Mouse (Mus musculus) thymus, postnatal 4 days (tissue): ENCODE results near the gene Cfap73.

Source experiments
- DNase-seq: peaks from one replicate; pipeline ENCODE4 v3.0.0; 2021

Cfap73 gene

DNA sequence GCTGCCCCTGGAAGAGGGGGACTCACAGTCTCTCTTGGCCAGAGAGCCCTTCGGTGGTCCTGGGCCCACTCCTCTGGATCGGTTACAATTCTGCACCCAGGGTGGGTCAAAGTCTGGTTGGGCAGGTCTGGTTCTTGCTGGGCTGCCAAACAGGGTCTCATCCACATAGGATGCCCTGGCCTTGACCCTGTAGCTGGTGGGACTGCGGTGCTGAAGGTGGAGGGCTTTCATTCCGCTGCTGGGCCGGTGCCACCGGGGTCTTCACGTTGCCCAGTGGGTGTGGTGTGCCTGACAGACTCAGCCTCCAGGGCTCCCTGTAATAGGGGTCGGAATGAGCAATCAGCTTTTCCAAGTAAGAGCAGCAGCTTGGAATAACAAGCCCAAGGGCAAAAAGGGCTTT lies 22.6 kb downstream of the Cfap73 start:
- DNase-seq: peak; percentile 33

DNA sequence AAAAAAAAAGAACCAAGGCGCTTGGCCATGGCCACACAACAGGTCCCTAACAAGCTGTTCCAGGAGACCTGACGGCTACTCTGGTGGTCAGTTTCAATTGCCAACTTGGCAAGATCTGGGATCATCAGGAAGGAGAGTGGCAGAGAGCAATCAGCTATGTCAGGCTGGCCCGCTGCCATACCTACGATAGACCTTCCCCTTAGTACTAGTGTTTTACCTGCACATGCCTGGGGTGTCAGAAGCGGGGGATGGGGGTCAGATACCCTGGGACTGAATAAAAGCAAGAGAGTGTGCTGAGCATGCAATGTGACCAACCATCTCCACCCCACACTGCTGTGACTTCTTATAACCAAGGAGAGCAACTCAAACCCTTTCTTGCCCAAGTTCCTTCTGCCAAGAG lies 23.1 kb downstream of the Cfap73 start:
- DNase-seq: no peak

DNA sequence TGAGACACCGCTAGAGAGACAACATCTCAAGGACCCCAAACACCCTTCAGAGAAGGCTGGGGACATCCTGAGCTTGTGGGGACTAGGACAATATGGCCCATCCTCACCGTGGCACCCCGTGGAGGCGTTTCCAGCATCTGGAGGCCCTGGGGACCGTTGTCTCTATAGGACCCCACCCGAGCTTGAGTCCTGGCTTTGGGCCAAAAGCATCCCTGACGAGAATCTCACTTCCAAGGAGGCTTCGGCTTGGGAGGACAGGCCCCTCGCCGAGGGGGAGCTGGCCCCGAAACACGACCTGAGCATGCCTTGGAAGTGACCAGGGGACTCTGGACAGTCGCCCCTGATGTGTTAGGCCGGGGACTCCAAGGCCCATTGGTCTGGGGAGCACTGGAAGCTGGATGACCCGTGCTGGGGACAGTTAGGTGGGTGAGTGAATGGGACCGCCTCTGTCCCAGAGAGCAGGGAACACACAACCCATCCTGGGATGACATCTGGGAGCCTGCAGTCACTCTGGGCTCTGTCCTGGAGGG lies 24.7 kb downstream of the Cfap73 start:
- DNase-seq: no peak

GRCm38 (mm10) chr5:120607335-120607734 lies 26.7 kb downstream of the Cfap73 start:
- DNase-seq: no peak

DNA sequence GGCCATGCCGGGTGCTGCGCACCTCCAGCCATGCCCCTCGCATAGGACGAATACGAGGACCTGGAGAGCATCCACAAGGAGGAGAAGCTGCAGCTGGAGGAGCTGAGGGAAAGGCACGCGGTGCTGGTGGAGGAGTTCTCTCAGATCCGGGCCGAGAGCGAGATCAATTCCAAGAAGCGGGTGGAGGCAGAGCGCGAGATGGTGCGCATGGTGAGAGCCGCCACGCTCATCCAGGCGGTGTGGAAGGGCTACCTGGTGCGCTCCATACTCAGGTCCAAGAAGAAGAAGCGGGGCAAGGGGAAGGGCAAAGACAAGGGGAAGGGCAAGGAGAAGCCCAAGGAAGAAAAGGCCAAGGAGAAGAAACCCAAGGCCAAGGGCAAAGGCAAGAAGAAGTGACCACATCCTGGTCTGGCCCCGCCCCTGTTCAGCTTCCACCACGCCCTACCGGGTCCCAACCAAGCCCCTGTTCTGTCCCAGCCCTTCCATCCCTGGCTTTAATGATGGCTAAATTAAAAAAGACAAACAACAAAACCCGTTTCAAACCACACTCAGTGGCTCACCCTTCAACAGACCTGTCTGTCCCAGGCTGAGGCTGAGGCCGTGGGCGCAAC lies 27.3 kb downstream of the Cfap73 start:
- DNase-seq: no peak

DNA sequence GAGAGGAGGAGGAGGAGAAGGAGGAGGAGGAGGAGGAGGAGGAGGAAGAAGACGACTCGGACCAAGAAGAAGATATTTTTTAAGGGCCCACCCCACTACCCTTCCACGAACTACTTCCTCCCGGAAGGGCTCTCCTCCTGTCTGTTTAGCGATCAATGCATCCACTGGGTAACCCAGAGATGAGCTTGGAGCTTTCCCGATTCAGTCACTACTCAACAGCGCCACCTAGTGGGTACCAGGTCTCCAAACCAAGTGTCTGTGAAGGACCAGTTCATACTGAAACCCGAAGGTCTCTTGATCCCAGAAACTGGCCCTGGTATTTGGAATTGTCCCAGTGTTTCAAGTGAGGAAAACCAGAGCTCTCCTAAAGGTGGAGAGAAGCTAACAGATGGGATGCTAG lies 28.3 kb downstream of the Cfap73 start:
- peak; percentile 93 for DNase-seq

DNA sequence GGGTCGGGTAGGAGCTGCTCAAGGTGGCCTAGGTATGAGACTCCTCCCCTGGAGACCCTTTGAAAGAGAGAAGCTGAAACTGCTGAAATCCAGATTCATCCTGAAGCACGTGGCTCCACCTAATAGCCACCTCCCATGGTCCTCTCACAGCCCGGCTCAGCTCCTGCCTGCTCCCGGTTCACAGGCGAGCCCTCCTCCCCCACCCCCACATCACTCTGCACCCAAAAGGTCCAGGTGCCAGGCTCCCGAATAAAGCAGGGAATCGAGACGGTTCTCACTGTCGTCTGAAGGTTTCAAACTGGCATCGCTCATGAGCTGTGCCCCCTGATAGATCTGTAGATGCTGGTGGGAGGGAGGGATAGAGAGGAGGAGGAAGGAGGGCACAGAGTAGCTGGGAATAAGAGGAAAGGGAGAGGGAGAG lies 28.8 kb downstream of the Cfap73 start:
- DNase-seq: peak; percentile 25

- DNase-seq: peak; percentile 96
Observed at GRCm38 (mm10) chr5:120604839-120605238, 29.2 kb downstream of the Cfap73 start.

DNA sequence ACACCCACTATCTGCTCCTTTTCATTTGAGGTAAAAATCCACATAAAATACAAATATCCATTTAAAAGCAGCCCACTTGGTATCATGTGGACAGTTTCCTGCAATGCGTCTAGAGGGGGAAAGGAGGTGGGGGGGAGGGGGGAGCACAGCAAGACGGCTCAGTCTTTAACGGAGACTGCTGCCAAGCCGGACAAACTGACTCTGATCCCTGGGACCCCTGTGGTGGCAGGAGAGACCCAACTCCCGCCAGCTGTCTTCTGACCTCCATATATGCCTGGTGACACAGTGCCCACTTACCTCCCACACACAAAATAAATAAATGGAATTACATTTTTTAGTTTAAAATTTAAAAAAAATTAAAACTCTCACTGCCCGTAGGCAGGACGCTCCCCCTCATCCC lies 30.5 kb downstream of the Cfap73 start:
- no peak for DNase-seq

- DNase-seq: no peak
Observed at GRCm38 (mm10) chr5:120602210-120602609, 31.8 kb downstream of the Cfap73 start.

DNA sequence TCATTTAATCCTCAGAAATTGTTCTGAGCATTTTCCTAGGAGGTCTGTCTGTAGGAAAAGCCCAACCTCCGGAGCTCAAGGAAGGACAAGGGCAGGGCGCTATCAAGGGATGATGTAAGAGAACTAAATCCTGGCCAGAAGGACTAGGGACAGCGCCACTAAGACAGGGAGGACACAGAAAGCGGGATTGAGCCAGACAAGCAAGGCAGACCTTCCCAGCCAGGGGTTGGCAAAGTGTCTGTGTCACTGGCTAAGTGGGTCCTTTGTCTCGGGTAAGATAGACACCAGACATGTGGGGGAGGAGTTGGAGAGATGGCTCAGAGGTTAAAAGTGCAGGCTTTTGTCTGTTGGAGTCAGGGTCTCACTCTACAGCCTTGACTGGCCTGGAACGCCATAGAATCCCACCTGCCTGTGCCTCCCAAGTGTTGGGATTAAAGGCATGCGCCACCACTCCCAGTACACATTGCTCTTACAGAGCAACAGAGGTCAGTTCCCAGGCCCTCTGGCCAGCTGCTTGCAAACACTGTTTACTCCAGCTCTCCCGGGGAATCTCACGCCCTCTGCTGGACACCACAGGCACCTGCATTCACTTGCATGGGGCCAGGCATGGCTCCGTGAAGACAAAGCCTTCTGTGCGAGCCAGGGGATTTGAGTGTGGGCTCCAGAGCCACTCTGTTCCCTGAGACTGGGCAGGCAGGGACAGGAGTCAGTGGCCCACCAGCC lies 32.9 kb downstream of the Cfap73 start:
- DNase-seq: peak; percentile 57

DNA sequence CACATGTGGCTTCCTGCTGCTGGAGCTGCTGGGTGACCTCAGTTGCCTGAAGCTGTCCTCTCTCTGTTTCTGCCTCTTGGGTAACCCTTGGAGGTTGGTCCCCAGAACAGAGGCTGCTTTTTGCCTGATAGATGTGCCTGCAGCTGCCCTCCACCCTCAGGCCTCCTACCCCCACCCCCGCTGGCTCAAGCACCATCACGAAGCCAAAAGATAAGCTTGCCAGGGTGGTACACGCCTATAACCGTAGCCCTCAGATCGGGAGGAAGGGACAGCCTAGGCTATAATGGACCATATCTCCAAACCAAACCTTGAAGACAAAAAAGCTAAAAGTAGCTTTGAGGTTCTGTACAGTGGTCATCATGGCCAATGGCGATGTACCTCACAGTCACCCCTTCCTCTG lies 34.4 kb downstream of the Cfap73 start:
- no peak for DNase-seq

DNA sequence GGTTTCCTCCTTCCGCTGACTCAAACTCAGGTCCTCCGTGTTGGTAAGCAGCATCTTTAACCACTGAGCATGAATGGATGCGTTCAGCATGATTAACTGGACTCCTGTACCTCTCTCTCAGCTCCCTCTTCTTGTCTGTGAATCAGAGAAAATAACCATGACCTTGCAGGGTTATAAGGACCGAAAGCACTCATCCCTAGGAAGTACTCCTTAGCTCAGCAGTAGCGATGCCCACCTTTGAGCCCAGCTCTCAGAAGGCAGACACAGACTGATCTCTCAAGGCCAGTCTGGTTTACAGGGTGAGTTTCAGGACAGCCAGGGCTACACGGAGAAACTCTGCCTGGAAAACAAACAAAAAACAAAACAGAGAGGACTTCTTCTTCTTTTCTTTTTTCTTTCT lies 39.5 kb downstream of the Cfap73 start:
- DNase-seq: no peak

GRCm38 (mm10) chr5:120592141-120592540 lies 41.9 kb downstream of the Cfap73 start:
- DNase-seq: peak; percentile 65

GRCm38 (mm10) chr5:120590356-120591010 lies 43.6 kb downstream of the Cfap73 start:
- peak; percentile 68 for DNase-seq

GRCm38 (mm10) chr5:120588569-120589094 lies 45.4 kb downstream of the Cfap73 start, which contains the start of the genes Tpcn1 and Iqcd:
Gene Tpcn1, minus strand, starts transcription at chr5:120588673.
Gene Iqcd, plus strand, starts transcription at chr5:120589016.
- DNase-seq: peak; percentile 100

DNA sequence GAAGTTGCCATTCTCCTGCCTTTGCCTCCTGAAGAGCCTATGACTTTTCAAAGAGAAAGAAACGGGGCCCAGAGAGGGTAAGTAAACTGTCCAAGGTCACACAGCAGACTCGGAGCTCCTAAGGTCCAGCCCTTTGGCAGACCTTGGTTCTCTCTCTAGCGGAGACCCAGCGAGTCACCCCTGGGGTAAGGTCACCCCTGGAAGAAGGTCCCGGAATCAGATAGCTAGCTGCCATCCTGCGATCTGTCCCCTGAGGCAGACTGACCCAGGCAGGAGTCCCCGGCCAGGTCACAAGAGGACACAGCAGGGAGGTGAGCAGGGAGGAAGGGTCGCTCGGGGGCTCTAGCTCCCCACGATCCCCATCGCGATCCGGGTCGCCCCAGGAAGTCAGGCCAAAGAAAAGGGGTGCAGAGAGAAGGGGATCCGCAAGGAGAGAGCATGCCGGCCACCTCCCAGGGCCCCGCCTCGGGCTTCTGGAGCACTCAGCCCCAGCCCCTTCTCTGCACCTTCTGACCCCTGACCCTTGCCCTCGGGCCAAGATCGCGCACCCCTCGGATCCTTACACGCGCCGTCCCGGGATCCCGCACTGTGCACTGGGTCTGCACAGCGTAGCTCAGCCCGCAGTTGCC lies 46.0 kb downstream of the Cfap73 start:
- no peak for DNase-seq

DNA sequence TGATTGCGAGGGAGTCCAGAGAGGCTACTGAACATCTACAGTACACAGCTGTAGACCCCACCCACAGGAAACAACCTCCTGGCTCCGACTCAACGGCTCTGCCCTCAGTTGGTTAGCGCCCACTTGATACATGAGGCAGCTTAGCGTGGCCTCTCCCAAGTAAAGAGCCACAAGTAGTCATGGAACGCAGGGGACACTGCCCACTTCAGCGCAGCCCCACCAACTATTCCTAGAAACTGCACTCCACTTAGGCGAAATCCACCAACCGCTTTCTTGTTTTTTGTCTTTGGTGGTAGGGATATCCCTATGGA lies 46.5 kb downstream of the Cfap73 start:
- DNase-seq: peak; percentile 66

- peak; percentile 59 for DNase-seq
Observed at GRCm38 (mm10) chr5:120586741-120587615, 47.1 kb downstream of the Cfap73 start.

DNA sequence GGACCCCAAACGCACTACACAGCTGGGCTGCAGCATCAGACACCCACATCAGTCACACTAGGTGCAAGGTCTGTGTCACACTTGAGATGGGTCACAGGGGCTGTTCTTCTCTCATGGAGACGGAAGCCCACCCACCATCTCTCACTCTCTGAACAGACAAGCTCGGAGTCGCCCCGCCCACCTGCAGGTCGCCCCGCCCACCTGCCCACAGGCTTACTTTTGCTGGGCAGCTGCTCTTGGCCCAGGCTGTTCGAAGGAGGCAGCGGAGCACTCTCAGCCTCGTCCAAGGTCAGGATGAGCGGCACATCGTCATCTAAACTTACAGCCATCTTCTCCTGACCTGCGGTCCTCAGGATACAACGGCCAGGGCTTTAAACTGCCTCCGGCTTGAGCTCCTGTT lies 49.1 kb downstream of the Cfap73 start:
- peak; percentile 45 for DNase-seq

GRCm38 (mm10) chr5:120583511-120583910 lies 50.5 kb downstream of the Cfap73 start:
- DNase-seq: no peak

DNA sequence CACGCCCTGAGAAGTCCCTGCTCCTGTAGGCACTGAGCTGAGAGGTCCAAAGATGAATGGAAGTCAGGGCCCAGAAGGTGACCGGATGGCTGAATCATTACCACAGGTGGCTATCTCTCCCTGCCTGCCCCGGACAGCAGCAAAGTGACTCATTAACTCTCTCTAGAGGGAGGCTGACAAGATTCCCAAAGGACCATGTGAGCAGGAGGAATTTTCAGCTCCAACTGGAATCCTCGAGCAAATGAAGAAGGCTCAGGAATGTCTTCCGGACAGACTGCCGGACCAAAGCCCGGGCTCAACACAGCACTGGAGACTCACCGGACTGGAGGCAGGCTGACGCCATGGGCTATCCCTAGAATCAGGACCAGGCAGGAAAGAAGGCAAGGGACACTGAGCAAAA lies 52.0 kb downstream of the Cfap73 start:
- DNase-seq: no peak
